ENCODE assay signal across 27 mouse cellular contexts in the genomic region with DNA sequence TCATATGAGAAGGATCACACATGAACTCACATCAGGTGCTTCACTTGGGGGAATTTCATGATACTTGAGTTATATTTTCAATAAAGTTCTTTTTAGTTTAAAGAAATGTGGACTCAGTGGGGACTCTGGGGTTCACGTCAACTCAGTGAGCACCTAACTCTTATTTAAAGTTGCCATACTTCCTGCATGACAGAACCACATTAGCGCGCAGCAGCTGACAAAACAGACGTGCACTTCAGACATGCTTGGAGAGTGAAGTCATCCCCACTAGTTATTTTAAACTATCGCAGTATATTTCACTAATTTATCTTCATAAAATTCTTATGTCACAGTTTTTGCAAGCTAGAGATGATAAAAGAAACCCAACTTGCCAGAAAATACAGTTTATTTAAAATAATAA.
A peak's percentile ranks its signal among the peaks of the same experiment; 100 is the strongest.
DNase-seq lines count a peak whose midpoint lies in the region; ATAC-seq and TF ChIP-seq lines count a peak whose summit lies in the region.
"Had no signal": no experiment of that assay in that cellular context is flagged by ENCODE, and none has a peak within 500 bp of the region (broad histone marks: within the 10 kb centered on the region; RNA-seq: fewer than 3 reads in every experiment).

No protein-coding gene starts in this region.

- no peak overlapping the region for H3K9ac ChIP-seq in heart, embryonic 13.5 days
- H3K9ac ChIP-seq in heart, embryonic 11.5 days (ENCODE audit: low read depth, low read length), result no peak overlapping the region
- no peak overlapping the region for H3K9ac ChIP-seq in midbrain, embryonic 15.5 days
- H3K9ac ChIP-seq: forebrain, embryonic 12.5 days; kidney, embryonic 15.5 days; limb, embryonic 13.5 days; liver, embryonic 12.5 days; neural tube, embryonic 12.5 days had no signal

- H3K79me3 ChIP-seq in C2C12 (ENCODE audit: low read depth), result no peaks in the 10 kb centered on the region

- peak; percentile 33 for DNase-seq in heart, postnatal 4 days
- DNase-seq in heart, adult 9 months (ENCODE audit: low spot score in 2 of 2), result no peak
- DNase-seq in embryo, embryonic 11 days, result peak; percentile 43
- DNase-seq: adrenal gland, adult 8-10 months; B cell, adult 2 months; cerebellum, adult 11-12 months; cerebellum, postnatal 14 days; gastrocnemius, postnatal 36 days; kidney, postnatal 4 days; lung, adult 18-20 months; right cerebral cortex, postnatal 14 days; thymus, adult 2 months; thymus, postnatal 4 days had no signal

- H3K27me3 ChIP-seq in heart, embryonic 13.5 days (replicated peaks), result no peaks in the 10 kb centered on the region
- H3K27me3 ChIP-seq in heart, embryonic 11.5 days (ENCODE audit: control insufficient read depth, insufficient read depth, low read length), result no peaks in the 10 kb centered on the region
- no peaks in the 10 kb centered on the region for H3K27me3 ChIP-seq in C2C12 (ENCODE audit: control insufficient read depth, insufficient read depth, insufficient read length)
- no peaks in the 10 kb centered on the region for H3K27me3 ChIP-seq in midbrain, embryonic 15.5 days (replicated peaks)
- H3K27me3 ChIP-seq: forebrain, embryonic 12.5 days; kidney, embryonic 15.5 days; limb, embryonic 13.5 days; liver, embryonic 12.5 days; neural tube, embryonic 12.5 days had no signal

- no peak overlapping the region for H3K4me3 ChIP-seq in heart, embryonic 13.5 days
- no peak overlapping the region for H3K4me3 ChIP-seq in heart, embryonic 11.5 days (ENCODE audit: low read depth, low read length)
- H3K4me3 ChIP-seq in C2C12 (ENCODE audit: insufficient read depth, poor library complexity, severe bottlenecking), result no peak overlapping the region
- H3K4me3 ChIP-seq in midbrain, embryonic 15.5 days, result no peak overlapping the region
- H3K4me3 ChIP-seq: erythroblast, embryonic 14.5 days; forebrain, embryonic 12.5 days; kidney, embryonic 15.5 days; limb, embryonic 13.5 days; liver, embryonic 12.5 days; neural tube, embryonic 12.5 days had no signal

- no peak for TF ChIP-seq CTCF in C2C12 (IDR thresholded peaks at IDR 0.05; ENCODE audit: control insufficient read depth, insufficient read depth, insufficient read length)

- ATAC-seq in heart, embryonic 13.5 days (ENCODE audit: extremely low read depth, insufficient number of reproducible peaks, low FRiP score, low TSS enrichment), result no peak
- no peak for ATAC-seq in heart, embryonic 11.5 days (replicated peaks; ENCODE audit: insufficient number of reproducible peaks, low FRiP score, low TSS enrichment)
- ATAC-seq in midbrain, embryonic 15.5 days (replicated peaks), result no peak
- ATAC-seq: activated CD4-positive, CD25-positive, alpha-beta regulatory T cell, adult 4 months; intestine, postnatal 0 days; liver, embryonic 12.5 days had no signal

- 15% methylated on average over 5 of the region's 5 CpGs for WGBS in heart, embryonic 13.5 days
- WGBS in heart, embryonic 11.5 days (ENCODE audit: insufficient replicate concordance), result 35% methylated on average over 5 of the region's 5 CpGs
- 81% methylated on average over 5 of the region's 5 CpGs for WGBS in midbrain, embryonic 15.5 days

- peak overlapping the region; percentile 19; the same call in 1 of the 2 replicates for H3K4me2 ChIP-seq in heart, embryonic 13.5 days
- no peak overlapping the region for H3K4me2 ChIP-seq in heart, embryonic 11.5 days
- no peak overlapping the region for H3K4me2 ChIP-seq in midbrain, embryonic 15.5 days
- H3K4me2 ChIP-seq: forebrain, embryonic 12.5 days; kidney, embryonic 15.5 days; limb, embryonic 13.5 days; liver, embryonic 12.5 days; midbrain, embryonic 11.5 days; neural tube, embryonic 12.5 days had no signal

- H3K79me2 ChIP-seq in C2C12 (ENCODE audit: control insufficient read depth, insufficient read depth), result no peaks in the 10 kb centered on the region

- no peaks in the 10 kb centered on the region; the same call in 1 of the 2 replicates for H3K36me3 ChIP-seq in heart, embryonic 13.5 days
- no peaks in the 10 kb centered on the region for H3K36me3 ChIP-seq in heart, embryonic 11.5 days (ENCODE audit: control insufficient read depth, insufficient read depth, low read length)
- no peaks in the 10 kb centered on the region for H3K36me3 ChIP-seq in C2C12 (ENCODE audit: control insufficient read depth, insufficient read depth)
- H3K36me3 ChIP-seq in midbrain, embryonic 15.5 days (replicated peaks), result no peaks in the 10 kb centered on the region
- H3K36me3 ChIP-seq: forebrain, embryonic 12.5 days; kidney, embryonic 15.5 days; limb, embryonic 13.5 days; liver, embryonic 12.5 days; neural tube, embryonic 12.5 days had no signal

- peak overlapping the region; percentile 80 for H3K27ac ChIP-seq in heart, embryonic 13.5 days (replicated peaks)
- no peak overlapping the region for H3K27ac ChIP-seq in heart, embryonic 11.5 days (ENCODE audit: low read depth, low read length)
- H3K27ac ChIP-seq in midbrain, embryonic 15.5 days, result no peak overlapping the region
- H3K27ac ChIP-seq: forebrain, embryonic 12.5 days; kidney, embryonic 15.5 days; limb, embryonic 13.5 days; liver, embryonic 12.5 days; neural tube, embryonic 12.5 days; stomach, postnatal 0 days had no signal

- H3K4me1 ChIP-seq in heart, embryonic 13.5 days, result peaks cover 22% of the 10 kb centered on the region
- 0 out of 2 replicates have a peak, but pooled peaks cover 3% of the 10 kb centered on the region for H3K4me1 ChIP-seq in heart, embryonic 11.5 days (ENCODE audit: control insufficient read depth, insufficient read depth, low read length)
- no peaks in the 10 kb centered on the region for H3K4me1 ChIP-seq in midbrain, embryonic 15.5 days
- H3K4me1 ChIP-seq: forebrain, embryonic 12.5 days; kidney, embryonic 15.5 days; liver, embryonic 12.5 days; neural tube, embryonic 12.5 days had no signal

- no peaks in the 10 kb centered on the region for H3K9me3 ChIP-seq in heart, embryonic 13.5 days
- H3K9me3 ChIP-seq in heart, embryonic 11.5 days (replicated peaks; ENCODE audit: control insufficient read depth, low read length), result no peaks in the 10 kb centered on the region
- H3K9me3 ChIP-seq in midbrain, embryonic 15.5 days, result no peaks in the 10 kb centered on the region
- H3K9me3 ChIP-seq: forebrain, embryonic 12.5 days; kidney, embryonic 15.5 days; limb, embryonic 13.5 days; liver, embryonic 12.5 days; neural tube, embryonic 12.5 days had no signal

- no peak overlapping the region for H3ac ChIP-seq in C2C12 (ENCODE audit: control insufficient read depth, insufficient read length, low read depth)

TF ChIP-seq in C2C12, 6 proteins besides CTCF, POLR2A, EP300 and RAD21:
- TF ChIP-seq MYOG (IDR thresholded peaks at IDR 0.05; ENCODE audit: control insufficient read depth, extremely low read depth, insufficient read length) (no peak), MYOD1 (IDR thresholded peaks at IDR 0.05; ENCODE audit: control insufficient read depth, insufficient read length, low read depth) (peak; percentile 98)

Comparison
In these comparisons a context has a peak if more than half of its experiments do, and no peak if none do; other contexts are left out.
1. DNase-seq: peak in heart, postnatal 4 days (single experiment) and embryo, embryonic 11 days (single experiment); none in heart, adult 9 months (0 of 2).